Mouse (Mus musculus) brain, embryonic 14.5 days (tissue): ENCODE results near the gene AK157302. TPM values are rescaled to one million over a fixed set of nuclear protein-coding genes. Genes with fewer than 3 reads are reported as not detected.
"Not testable (repeated sequence)": the region's sequence is repeated elsewhere in the genome, so short reads cannot be mapped to it uniquely, and the experiment has no call there.

Experiments used
- DNase-seq: peaks from one replicate; pipeline ENCODE4 v3.0.0-alpha.2; 2011; ENCODE audit warnings: low read depth
- CTCF ChIP-seq: fragments of 200-500 bp; IDR thresholded peaks from 2 replicates; pipeline ENCODE4 v1.5.1; 2012; ENCODE audit warnings: inconsistent platforms, mild to moderate bottlenecking, moderate library complexity, borderline replicate concordance; ENCODE audit not compliant: insufficient read depth, insufficient read length; ENCODE audit errors: extremely low read depth
- POLR2A ChIP-seq: fragments of 200-500 bp; IDR thresholded peaks from 2 replicates; pipeline ENCODE4 v1.6.1; 2012; ENCODE audit warnings: mild to moderate bottlenecking, inconsistent platforms, borderline replicate concordance; ENCODE audit not compliant: poor library complexity, insufficient read depth, insufficient read length, severe bottlenecking; ENCODE audit errors: extremely low read depth
- polyA plus RNA-seq: library from polyadenylated mRNA; depleted of rRNA; stranded (reverse); fragments of >200 nt; gene quantifications from 2 replicates; pipeline ENCODE4 v1.2.3, GENCODE M21; 2012; rRNA removed

The AK157302 gene
- 0.24 and 0.55 TPM in 2 replicates for polyA plus RNA-seq

DNA sequence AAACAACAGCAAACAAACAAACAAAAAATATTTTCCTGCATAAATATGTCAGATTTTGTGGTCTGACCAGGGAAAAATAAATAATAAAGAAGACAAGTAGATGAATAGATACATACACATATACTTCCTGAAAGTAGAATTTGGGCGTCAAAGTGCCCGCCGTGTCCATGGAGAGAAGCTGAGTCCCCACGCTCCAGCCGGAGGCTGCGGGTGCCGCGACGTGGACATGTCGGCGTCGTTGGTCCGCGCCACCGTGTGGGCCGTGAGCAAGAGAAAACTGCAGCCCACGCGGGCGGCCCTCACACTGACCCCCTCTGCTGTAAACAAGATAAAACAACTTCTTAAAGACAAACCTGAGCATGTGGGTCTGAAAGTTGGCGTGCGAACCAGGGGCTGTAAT, at the start of gene AK157302:
Gene AK157302, plus strand, starts transcription at position 144 of the 400 bp plus-strand sequence.
- TF ChIP-seq CTCF (no peak), POLR2A (no peak)
- DNase-seq: no peak

- no peak for DNase-seq
- TF ChIP-seq CTCF: no peak
- TF ChIP-seq POLR2A: no peak
These were observed 48.2 kb upstream of the AK157302 start for GRCm38 (mm10) chr13:21446796-21447195.

DNA sequence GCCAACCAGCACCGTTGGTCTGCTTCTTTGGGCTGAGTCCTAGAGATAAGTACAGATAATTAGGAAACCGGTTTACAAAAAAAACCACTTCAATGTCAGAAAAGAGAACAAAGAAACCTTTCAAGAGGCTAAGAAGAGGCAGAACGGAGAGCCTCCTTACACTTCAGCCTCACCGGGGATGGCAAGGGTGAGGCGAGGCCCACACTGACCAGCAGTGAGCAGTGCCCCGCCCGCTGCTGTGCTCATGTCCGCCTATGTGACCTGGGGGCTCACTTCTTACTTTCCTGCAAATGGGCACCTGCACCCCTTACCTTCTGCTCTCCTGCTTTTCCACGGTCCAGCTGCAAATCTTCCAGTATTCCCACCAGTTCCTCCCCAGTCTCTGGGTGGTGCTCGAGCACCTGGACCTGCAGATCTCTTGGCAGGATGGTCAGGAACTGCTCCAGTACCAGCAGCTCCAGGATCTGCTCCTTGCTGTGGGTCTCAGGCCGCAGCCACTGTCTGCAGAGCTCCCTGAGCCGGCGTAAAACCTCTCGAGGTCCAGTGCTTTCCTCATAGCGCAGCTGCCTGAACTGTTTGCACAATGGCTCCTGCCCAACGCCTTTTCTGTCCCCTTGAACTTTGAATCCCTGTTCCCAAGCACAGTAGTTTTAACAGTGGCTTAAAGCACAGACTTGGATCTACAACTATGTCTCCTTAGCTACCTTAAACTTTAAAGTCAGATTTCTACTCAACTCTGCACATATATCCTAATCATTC, 47.0 kb upstream of the AK157302 start:
- no peak for DNase-seq
- TF ChIP-seq POLR2A: no peak
- TF ChIP-seq CTCF: no peak

- TF ChIP-seq POLR2A (no peak), CTCF (no peak)
- DNase-seq: no peak
These were observed 42.0 kb upstream of the AK157302 start for GRCm38 (mm10) chr13:21453042-21453441.

GRCm38 (mm10) chr13:21453449-21453848, 41.6 kb upstream of the AK157302 start, which contains the start of gene Zscan26:
Zscan26 (minus strand) TSS chr13:21453730.
- peak; percentile 94 for DNase-seq
- TF ChIP-seq CTCF: no peak
- TF ChIP-seq POLR2A: peak; percentile 8; the same call in 1 of the 2 replicates

GRCm38 (mm10) chr13:21454133-21454532, 40.9 kb upstream of the AK157302 start:
- TF ChIP-seq POLR2A (no peak), CTCF (no peak)
- DNase-seq: no peak

DNA sequence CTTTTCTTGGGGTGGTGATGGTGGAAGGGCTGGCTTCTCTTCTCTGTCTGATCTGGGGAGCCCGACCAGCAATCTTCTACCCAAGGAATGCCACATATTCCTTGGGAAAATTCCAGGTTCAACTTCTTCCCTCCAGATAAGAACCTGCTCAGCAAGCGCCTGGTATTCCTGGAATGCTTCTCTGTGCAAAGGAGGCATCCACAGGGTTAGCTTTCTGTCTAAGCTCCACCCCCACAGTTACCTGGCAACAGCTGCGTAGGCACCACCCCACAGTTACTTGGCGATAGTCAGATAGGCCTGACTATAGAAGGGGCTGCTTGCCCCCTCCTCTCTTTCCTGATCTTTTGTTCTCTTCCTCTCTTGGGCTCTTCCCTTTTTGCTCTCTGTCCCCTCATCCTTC, 38.7 kb upstream of the AK157302 start:
- TF ChIP-seq POLR2A (no peak), CTCF (no peak)
- DNase-seq: no peak

- not testable (repeated sequence) for DNase-seq
These were observed 32.5 kb upstream of the AK157302 start for GRCm38 (mm10) chr13:21462516-21462915.

GRCm38 (mm10) chr13:21467336-21467735, 27.7 kb upstream of the AK157302 start:
- no peak for DNase-seq
- TF ChIP-seq CTCF: no peak
- TF ChIP-seq POLR2A: no peak

GRCm38 (mm10) chr13:21468061-21469019, 26.7 kb upstream of the AK157302 start, which contains the start of gene Nkapl:
Nkapl (minus strand) TSS chr13:21468509.
- TF ChIP-seq CTCF: no peak
- peak; percentile 69; the same call in 1 of the 2 replicates for TF ChIP-seq POLR2A

GRCm38 (mm10) chr13:21469097-21469496, 25.9 kb upstream of the AK157302 start:
- DNase-seq: peak; percentile 12
- TF ChIP-seq POLR2A (no peak), CTCF (no peak)

More at GRCm38 (mm10) chr13:21468061-21469019, 26.7 kb upstream of the AK157302 start, which contains the start of gene Nkapl:
- peak; percentile 93 for DNase-seq

DNA sequence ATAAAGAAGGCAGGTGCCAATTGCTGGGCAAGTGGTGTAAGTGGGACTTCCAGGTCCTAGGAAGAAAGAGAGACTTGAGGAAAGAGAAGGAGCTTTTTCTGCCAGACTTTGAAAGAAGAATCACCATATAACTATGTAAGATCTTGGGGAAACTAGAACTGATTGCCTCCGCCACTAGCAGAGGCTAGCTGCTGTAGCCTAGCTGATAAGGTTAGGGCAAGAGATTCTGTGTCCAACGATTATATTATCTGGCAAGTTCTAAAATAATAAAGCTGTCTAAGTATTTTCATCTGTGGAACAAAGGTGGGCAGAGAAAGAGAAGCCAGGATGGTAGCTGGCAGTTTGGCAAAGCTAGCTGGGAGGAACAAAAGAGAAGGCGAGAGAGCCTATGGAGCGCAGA, 22.6 kb upstream of the AK157302 start:
- peak; percentile 6 for DNase-seq
- TF ChIP-seq CTCF (no peak), POLR2A (no peak)
